Mouse (Mus musculus): ENCODE results near the gene Fam131b. TPM values are rescaled to one million over a fixed set of nuclear protein-coding genes. Genes with fewer than 3 reads are reported as not detected.

The Fam131b gene
- total and polyA plus RNA-seq, 2 experiments from 2014 or later, result 5.6 to 59.2 TPM

DNA sequence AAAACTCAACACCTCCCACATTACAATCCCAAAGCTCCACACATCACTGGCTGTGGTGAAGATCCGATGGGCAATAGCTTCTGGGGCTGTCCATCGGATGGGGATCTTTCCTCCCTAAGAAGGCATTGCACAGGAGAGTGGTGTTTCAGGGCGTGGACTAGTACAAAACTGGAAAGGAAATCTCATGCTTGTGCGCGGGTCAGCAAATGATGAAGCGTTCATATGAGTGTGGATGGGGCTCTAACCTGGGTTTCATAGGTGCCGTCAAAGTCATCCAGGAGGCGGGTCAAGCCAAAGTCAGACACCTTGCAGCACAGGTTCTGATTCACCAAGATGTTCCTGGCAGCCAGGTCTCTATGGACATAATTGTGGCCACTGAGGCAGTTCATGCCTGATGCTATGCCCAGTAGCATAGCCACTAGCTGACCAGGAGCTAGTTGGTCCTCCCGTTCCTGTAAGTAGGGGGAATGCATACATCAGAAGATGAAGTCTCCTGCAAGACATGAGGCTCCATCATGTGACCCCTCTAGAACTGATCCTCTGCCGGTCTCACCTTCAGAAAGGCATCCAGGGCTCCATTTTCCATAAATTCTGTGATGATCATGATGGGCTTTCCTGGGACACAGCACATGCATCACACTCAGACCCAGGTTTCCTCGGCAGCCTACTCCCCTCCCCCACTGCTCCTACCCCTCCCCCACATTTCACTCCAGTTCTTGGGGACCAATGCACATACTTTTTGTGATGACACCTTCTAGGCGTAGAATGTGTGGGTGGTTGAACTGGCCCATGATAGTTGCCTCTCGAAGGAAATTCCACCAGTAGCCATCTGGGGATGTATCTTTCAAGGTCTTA lies 36.8 kb upstream of the Fam131b start:
- DNase-seq, result no peak
- no peak overlapping the region for H3K4me2 ChIP-seq (ENCODE audit: low read depth)
- ATAC-seq, result no peak
- H3K27ac ChIP-seq (ENCODE audit: low read depth, low read length), result no peak overlapping the region
- H3K4me3 ChIP-seq (ENCODE audit: low read depth, low read length), result no peak overlapping the region
- H3K36me3 ChIP-seq (ENCODE audit: insufficient read depth), result peaks cover 42% of the 10 kb centered on the region
- H3K9ac ChIP-seq, result no peak overlapping the region
- TF ChIP-seq CTCF (IDR thresholded peaks at IDR 0.05; ENCODE audit: low read depth), result no peak
- WGBS, result 94% methylated on average over 13 of the region's 13 CpGs
- H3K9me3 ChIP-seq (ENCODE audit: low read length), result no peaks in the 10 kb centered on the region
- H3K27me3 ChIP-seq (ENCODE audit: insufficient read depth, low read length), result no peaks in the 10 kb centered on the region
- no peaks in the 10 kb centered on the region for H3K4me1 ChIP-seq (ENCODE audit: insufficient read depth)

DNA sequence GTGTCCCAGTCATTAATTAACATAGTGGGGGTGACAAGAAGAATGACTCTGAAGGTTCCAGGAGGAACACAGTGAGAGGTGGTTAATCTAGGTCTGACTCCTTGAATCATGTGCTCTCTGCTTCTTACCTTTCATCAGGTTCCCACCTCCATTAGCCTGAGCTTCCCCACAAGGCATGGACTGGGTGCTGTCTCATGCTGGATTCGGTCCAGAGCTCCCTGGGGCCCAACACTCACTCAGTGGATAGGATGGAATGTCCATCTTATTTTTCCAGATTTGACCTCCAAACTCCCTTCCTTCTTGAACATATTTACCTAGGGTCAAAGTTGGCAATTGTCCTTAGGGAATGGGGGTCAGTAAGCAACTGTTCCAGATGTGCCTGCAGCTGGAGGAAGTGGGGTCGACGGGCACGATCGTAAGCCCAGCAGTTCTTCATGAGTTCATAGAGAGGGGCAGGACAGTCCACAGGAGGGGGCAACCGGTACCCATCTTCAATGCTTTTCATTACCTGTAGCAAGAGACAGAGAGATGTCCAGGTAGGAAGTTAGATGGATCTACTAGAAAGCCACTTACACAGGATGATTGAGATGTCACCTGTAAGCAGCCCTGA lies 35.9 kb upstream of the Fam131b start:
- no peak for TF ChIP-seq CTCF (IDR thresholded peaks at IDR 0.05; ENCODE audit: low read depth)
- ATAC-seq, result no peak
- Histone ChIP-seq H3K4me2 (ENCODE audit: low read depth) (no peak overlapping the region), H3K4me1 (ENCODE audit: insufficient read depth) (no peaks in the 10 kb centered on the region), H3K4me3 (ENCODE audit: low read depth, low read length) (no peak overlapping the region), H3K27me3 (ENCODE audit: insufficient read depth, low read length) (no peaks in the 10 kb centered on the region), H3K9me3 (ENCODE audit: low read length) (no peaks in the 10 kb centered on the region), H3K36me3 (ENCODE audit: insufficient read depth) (peaks cover 47% of the 10 kb centered on the region), H3K9ac (no peak overlapping the region), H3K27ac (ENCODE audit: low read depth, low read length) (no peak overlapping the region)
- DNase-seq, result no peak
- 95% methylated on average over 6 of the region's 6 CpGs for whole genome bisulfite sequencing

DNA sequence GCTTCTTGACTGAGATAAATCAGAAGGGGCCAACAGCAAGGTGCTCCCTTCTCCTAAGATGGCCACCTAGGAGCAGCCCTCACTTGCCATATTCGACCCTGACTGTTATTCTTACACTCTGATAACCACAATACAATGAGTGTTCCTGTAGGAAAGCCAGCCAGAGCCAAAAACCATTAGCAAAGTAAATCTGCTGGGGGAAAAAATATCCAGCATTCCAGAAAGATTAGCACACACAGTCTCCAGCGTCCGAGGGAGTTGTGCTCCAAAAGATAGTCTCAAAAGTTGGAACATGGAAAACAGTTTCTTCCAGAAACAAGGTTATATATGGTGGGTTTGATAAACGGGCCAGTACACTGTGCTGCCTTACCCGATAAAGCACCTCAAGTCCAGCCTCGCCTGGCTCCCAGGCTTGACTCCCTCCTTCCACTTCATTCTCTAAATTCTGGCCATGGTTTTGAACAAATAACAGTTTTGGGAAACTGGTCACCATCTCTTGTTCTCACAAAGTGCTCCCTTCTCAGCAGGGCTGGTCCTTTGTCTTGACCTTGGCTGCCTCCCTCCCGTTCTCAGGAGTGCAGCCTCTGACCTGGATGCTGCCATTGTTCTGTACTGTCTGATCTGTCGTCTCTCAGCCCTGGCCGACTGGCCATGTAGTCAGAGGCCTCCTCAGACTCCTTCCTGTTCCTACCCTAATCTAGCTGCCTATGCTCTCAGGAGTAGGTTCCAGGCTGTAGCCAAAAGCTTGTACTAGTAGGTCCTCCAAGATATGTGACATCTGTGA lies 35.1 kb upstream of the Fam131b start:
- Histone ChIP-seq H3K27ac (ENCODE audit: low read depth, low read length) (no peak overlapping the region), H3K4me3 (ENCODE audit: low read depth, low read length) (no peak overlapping the region), H3K27me3 (ENCODE audit: insufficient read depth, low read length) (no peaks in the 10 kb centered on the region), H3K4me1 (ENCODE audit: insufficient read depth) (no peaks in the 10 kb centered on the region), H3K9ac (no peak overlapping the region), H3K36me3 (ENCODE audit: insufficient read depth) (peaks cover 47% of the 10 kb centered on the region), H3K9me3 (ENCODE audit: low read length) (no peaks in the 10 kb centered on the region), H3K4me2 (ENCODE audit: low read depth) (no peak overlapping the region)
- WGBS, result 79% methylated on average over 9 of the region's 9 CpGs
- TF ChIP-seq CTCF (IDR thresholded peaks at IDR 0.05; ENCODE audit: low read depth), result no peak
- ATAC-seq, result no peak
- no peak for DNase-seq

DNA sequence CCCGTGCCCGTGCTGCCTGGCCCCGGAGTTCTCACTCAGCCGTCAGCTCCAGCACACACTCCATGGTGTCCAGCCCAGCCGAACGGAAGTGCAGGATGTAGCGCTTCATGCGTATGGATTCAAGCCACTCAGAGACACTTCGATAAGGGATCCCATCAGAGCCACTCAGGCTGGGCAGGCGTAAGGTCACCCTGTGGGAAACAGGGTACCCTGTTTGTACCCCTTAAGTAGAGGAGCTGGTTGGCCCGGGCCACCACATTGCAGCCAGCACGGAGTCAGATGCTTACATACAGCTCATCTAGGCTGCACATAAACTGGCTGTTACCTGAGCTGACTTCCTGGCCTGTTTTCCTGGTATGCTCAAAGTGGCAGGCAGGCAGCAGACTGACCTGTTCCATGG lies 34.5 kb upstream of the Fam131b start:
- no peak for TF ChIP-seq CTCF (IDR thresholded peaks at IDR 0.05; ENCODE audit: low read depth)
- Histone ChIP-seq H3K9me3 (ENCODE audit: low read length) (no peaks in the 10 kb centered on the region), H3K27me3 (ENCODE audit: insufficient read depth, low read length) (no peaks in the 10 kb centered on the region), H3K9ac (no peak overlapping the region), H3K27ac (ENCODE audit: low read depth, low read length) (no peak overlapping the region), H3K4me1 (ENCODE audit: insufficient read depth) (no peaks in the 10 kb centered on the region), H3K4me2 (ENCODE audit: low read depth) (no peak overlapping the region), H3K4me3 (ENCODE audit: low read depth, low read length) (no peak overlapping the region), H3K36me3 (ENCODE audit: insufficient read depth) (peaks cover 47% of the 10 kb centered on the region)
- ATAC-seq (no peak), DNase-seq (no peak)
- WGBS, result 91% methylated on average over 12 of the region's 12 CpGs

DNA sequence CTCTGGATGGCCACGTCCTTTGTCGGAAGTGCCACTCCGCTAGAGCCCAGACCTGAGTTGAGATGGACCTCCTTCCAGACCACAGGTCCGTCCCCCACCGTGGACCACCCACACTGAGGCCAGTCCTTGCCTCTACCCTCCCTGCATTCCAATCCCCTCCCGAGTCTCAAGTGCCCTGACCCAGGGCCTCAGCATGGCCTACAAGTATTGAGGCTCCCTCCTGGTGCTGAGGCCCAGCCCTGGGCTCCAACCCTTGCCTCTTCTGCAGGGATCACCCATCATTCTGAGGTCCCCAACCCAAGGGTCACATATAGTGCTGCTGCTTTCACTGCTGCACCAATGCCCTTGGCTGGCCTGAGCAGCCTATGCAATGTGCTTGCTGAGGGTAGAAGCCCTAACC lies 33.5 kb upstream of the Fam131b start:
- no peaks in the 10 kb centered on the region for H3K4me1 ChIP-seq (ENCODE audit: insufficient read depth)
- peaks cover 47% of the 10 kb centered on the region for H3K36me3 ChIP-seq (ENCODE audit: insufficient read depth)

DNA sequence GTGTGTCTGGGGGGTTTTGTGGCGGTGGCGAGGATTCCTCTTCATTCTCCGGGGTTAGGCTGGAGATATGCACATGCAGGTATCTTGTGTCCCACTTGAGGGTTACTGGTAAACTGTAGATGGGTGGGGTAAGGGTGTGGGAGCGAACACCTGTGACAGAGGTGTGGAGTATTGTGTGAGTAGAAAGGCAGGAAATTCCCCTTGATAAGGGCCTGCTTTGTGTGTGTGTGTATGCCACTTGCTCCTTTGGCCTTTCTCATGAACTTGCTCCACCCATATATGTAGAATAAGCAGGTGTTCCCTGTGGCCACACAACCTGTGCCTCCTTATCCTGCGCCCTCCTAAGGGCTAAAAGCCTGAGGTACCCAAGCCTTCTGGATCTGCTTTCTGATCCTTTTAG lies 32.5 kb upstream of the Fam131b start:
- DNase-seq, result no peak
- no peak overlapping the region for H3K27ac ChIP-seq (ENCODE audit: low read depth, low read length)
- H3K4me2 ChIP-seq (ENCODE audit: low read depth), result no peak overlapping the region
- H3K9ac ChIP-seq, result no peak overlapping the region
- H3K27me3 ChIP-seq (ENCODE audit: insufficient read depth, low read length), result no peaks in the 10 kb centered on the region
- H3K36me3 ChIP-seq (ENCODE audit: insufficient read depth), result peaks cover 50% of the 10 kb centered on the region
- no peaks in the 10 kb centered on the region for H3K4me1 ChIP-seq (ENCODE audit: insufficient read depth)
- 95% methylated on average over 5 of the region's 5 CpGs for WGBS
- no peak for ATAC-seq
- no peak overlapping the region for H3K4me3 ChIP-seq (ENCODE audit: low read depth, low read length)
- no peaks in the 10 kb centered on the region for H3K9me3 ChIP-seq (ENCODE audit: low read length)
- TF ChIP-seq CTCF (IDR thresholded peaks at IDR 0.05; ENCODE audit: low read depth), result no peak

More for the DNA sequence above, 33.5 kb upstream of the Fam131b start:
- no peak overlapping the region for H3K4me2 ChIP-seq (ENCODE audit: low read depth)
- DNase-seq (no peak), ATAC-seq (no peak)
- H3K4me3 ChIP-seq (ENCODE audit: low read depth, low read length), result no peak overlapping the region
- no peak overlapping the region for H3K9ac ChIP-seq
- 61% methylated on average over 6 of the region's 6 CpGs for WGBS
- TF ChIP-seq CTCF (IDR thresholded peaks at IDR 0.05; ENCODE audit: low read depth), result no peak
- H3K9me3 ChIP-seq (ENCODE audit: low read length), result no peaks in the 10 kb centered on the region
- no peaks in the 10 kb centered on the region for H3K27me3 ChIP-seq (ENCODE audit: insufficient read depth, low read length)
- H3K27ac ChIP-seq (ENCODE audit: low read depth, low read length), result no peak overlapping the region

Data from forebrain, postnatal 0 days (tissue).